Mouse (Mus musculus): ENCODE data around the gene Mtus2. TPM values are rescaled to one million over a fixed set of nuclear protein-coding genes. Genes with fewer than 3 reads are reported as not detected.

The Mtus2 gene
- polyA plus RNA-seq, 1 experiment: 8.7 TPM

- Histone ChIP-seq H3K4me3 (ENCODE audit: control insufficient read depth, insufficient read depth, low read length) (no peak overlapping the region), H3K4me1 (replicated peaks; ENCODE audit: control insufficient read depth, insufficient read depth, low read length) (no peaks in the 10 kb centered on the region), H3K27ac (ENCODE audit: control insufficient read depth, insufficient read depth, low read length) (no peak overlapping the region), H3K27me3 (ENCODE audit: control insufficient read depth, insufficient read depth, low read length) (no peaks in the 10 kb centered on the region), H3K36me3 (ENCODE audit: control insufficient read depth, insufficient read depth, low read length) (no peaks in the 10 kb centered on the region)
- WGBS: 85% methylated on average over 13 of the region's 13 CpGs
- no peak for DNase-seq
- TF ChIP-seq POLR2A (IDR thresholded peaks at IDR 0.05; ENCODE audit: control insufficient read depth, extremely low read depth, insufficient read depth, low read length, poor library complexity) (no peak), CTCF (IDR thresholded peaks at IDR 0.05; ENCODE audit: borderline replicate concordance, control insufficient read depth, extremely low read depth, insufficient read depth, low read length, poor library complexity) (no peak)
Observed at GRCm38 (mm10) chr5:148052846-148053608, 95.9 kb downstream of the Mtus2 start.

DNA sequence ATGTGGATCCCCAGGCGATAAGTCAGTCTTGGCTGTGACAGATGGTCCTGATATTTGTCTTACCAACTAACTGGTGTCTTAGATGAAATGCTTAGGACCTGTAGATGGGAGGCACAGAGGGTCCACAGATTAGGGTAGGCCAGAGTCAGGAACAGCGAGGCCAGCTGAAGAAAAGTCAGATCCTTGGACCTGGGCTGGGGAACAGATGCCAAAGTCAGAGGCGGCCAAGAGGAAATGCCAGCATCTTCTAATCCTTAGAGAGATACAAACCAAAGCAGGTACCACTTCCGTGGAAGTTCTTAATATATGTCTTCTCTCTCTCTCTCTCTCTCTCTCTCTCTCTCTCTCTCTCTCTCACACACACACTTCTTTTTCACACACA lies 96.5 kb downstream of the Mtus2 start:
- H3K4me1 ChIP-seq (replicated peaks; ENCODE audit: control insufficient read depth, insufficient read depth, low read length): no peaks in the 10 kb centered on the region
- DNase-seq: no peak
- no peak overlapping the region for H3K27ac ChIP-seq (ENCODE audit: control insufficient read depth, insufficient read depth, low read length)
- no peaks in the 10 kb centered on the region for H3K27me3 ChIP-seq (ENCODE audit: control insufficient read depth, insufficient read depth, low read length)
- H3K4me3 ChIP-seq (ENCODE audit: control insufficient read depth, insufficient read depth, low read length): no peak overlapping the region
- H3K36me3 ChIP-seq (ENCODE audit: control insufficient read depth, insufficient read depth, low read length): no peaks in the 10 kb centered on the region
- WGBS: 79% methylated on average over 4 of the region's 4 CpGs
- no peak for TF ChIP-seq POLR2A (IDR thresholded peaks at IDR 0.05; ENCODE audit: control insufficient read depth, extremely low read depth, insufficient read depth, low read length, poor library complexity)

- H3K36me3 ChIP-seq (ENCODE audit: control insufficient read depth, insufficient read depth, low read length): no peaks in the 10 kb centered on the region
- H3K27ac ChIP-seq (ENCODE audit: control insufficient read depth, insufficient read depth, low read length): no peak overlapping the region
- no peak for TF ChIP-seq CTCF (IDR thresholded peaks at IDR 0.05; ENCODE audit: borderline replicate concordance, control insufficient read depth, extremely low read depth, insufficient read depth, low read length, poor library complexity)
- no peak for TF ChIP-seq POLR2A (IDR thresholded peaks at IDR 0.05; ENCODE audit: control insufficient read depth, extremely low read depth, insufficient read depth, low read length, poor library complexity)
- no peaks in the 10 kb centered on the region for H3K27me3 ChIP-seq (ENCODE audit: control insufficient read depth, insufficient read depth, low read length)
- H3K4me1 ChIP-seq (replicated peaks; ENCODE audit: control insufficient read depth, insufficient read depth, low read length): no peaks in the 10 kb centered on the region
- no peak for DNase-seq
- H3K4me3 ChIP-seq (ENCODE audit: control insufficient read depth, insufficient read depth, low read length): no peak overlapping the region
- 92% methylated on average over 1 of the region's 1 CpGs for WGBS
Observed at GRCm38 (mm10) chr5:148056831-148057230, 99.7 kb downstream of the Mtus2 start.

GRCm38 (mm10) chr5:148057433-148057832 lies 100.3 kb downstream of the Mtus2 start:
- WGBS: 79% methylated on average over 3 of the region's 3 CpGs
- Histone ChIP-seq H3K4me3 (ENCODE audit: control insufficient read depth, insufficient read depth, low read length) (no peak overlapping the region), H3K27me3 (ENCODE audit: control insufficient read depth, insufficient read depth, low read length) (no peaks in the 10 kb centered on the region), H3K4me1 (replicated peaks; ENCODE audit: control insufficient read depth, insufficient read depth, low read length) (no peaks in the 10 kb centered on the region), H3K27ac (ENCODE audit: control insufficient read depth, insufficient read depth, low read length) (no peak overlapping the region), H3K36me3 (ENCODE audit: control insufficient read depth, insufficient read depth, low read length) (no peaks in the 10 kb centered on the region)
- DNase-seq: no peak
- no peak for TF ChIP-seq CTCF (IDR thresholded peaks at IDR 0.05; ENCODE audit: borderline replicate concordance, control insufficient read depth, extremely low read depth, insufficient read depth, low read length, poor library complexity)
- no peak for TF ChIP-seq POLR2A (IDR thresholded peaks at IDR 0.05; ENCODE audit: control insufficient read depth, extremely low read depth, insufficient read depth, low read length, poor library complexity)

GRCm38 (mm10) chr5:148059339-148059738 lies 102.2 kb downstream of the Mtus2 start:
- 72% methylated on average over 3 of the region's 3 CpGs for WGBS
- Histone ChIP-seq H3K4me3 (ENCODE audit: control insufficient read depth, insufficient read depth, low read length) (no peak overlapping the region), H3K4me1 (replicated peaks; ENCODE audit: control insufficient read depth, insufficient read depth, low read length) (no peaks in the 10 kb centered on the region), H3K27me3 (ENCODE audit: control insufficient read depth, insufficient read depth, low read length) (no peaks in the 10 kb centered on the region), H3K36me3 (ENCODE audit: control insufficient read depth, insufficient read depth, low read length) (no peaks in the 10 kb centered on the region), H3K27ac (ENCODE audit: control insufficient read depth, insufficient read depth, low read length) (no peak overlapping the region)
- DNase-seq: no peak
- TF ChIP-seq POLR2A (IDR thresholded peaks at IDR 0.05; ENCODE audit: control insufficient read depth, extremely low read depth, insufficient read depth, low read length, poor library complexity) (no peak), CTCF (IDR thresholded peaks at IDR 0.05; ENCODE audit: borderline replicate concordance, control insufficient read depth, extremely low read depth, insufficient read depth, low read length, poor library complexity) (no peak)

DNA sequence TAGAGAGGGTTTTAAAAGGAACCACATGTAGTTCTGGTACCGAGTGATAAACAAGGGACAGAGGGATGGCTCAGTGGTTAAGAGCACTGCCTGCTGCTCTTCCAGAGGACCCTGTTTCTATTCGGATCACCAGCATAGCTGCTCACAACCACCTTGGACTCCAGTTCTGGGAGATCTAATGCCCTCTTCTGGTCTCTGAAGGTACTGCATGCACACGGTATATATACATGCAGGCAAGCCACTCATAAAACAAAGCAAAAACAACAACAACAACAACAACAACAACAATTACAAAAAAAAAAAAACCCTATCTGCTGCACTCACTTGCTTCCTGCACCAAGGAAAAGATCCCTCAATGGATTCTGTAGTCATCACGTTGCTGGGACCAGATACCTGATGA lies 104.7 kb downstream of the Mtus2 start:
- Histone ChIP-seq H3K4me1 (replicated peaks; ENCODE audit: control insufficient read depth, insufficient read depth, low read length) (no peaks in the 10 kb centered on the region), H3K27ac (ENCODE audit: control insufficient read depth, insufficient read depth, low read length) (no peak overlapping the region), H3K36me3 (ENCODE audit: control insufficient read depth, insufficient read depth, low read length) (no peaks in the 10 kb centered on the region), H3K4me3 (ENCODE audit: control insufficient read depth, insufficient read depth, low read length) (no peak overlapping the region), H3K27me3 (ENCODE audit: control insufficient read depth, insufficient read depth, low read length) (no peaks in the 10 kb centered on the region)
- DNase-seq: no peak
- no peak for TF ChIP-seq CTCF (IDR thresholded peaks at IDR 0.05; ENCODE audit: borderline replicate concordance, control insufficient read depth, extremely low read depth, insufficient read depth, low read length, poor library complexity)
- TF ChIP-seq POLR2A (IDR thresholded peaks at IDR 0.05; ENCODE audit: control insufficient read depth, extremely low read depth, insufficient read depth, low read length, poor library complexity): no peak
- WGBS: 93% methylated on average over 4 of the region's 4 CpGs

DNA sequence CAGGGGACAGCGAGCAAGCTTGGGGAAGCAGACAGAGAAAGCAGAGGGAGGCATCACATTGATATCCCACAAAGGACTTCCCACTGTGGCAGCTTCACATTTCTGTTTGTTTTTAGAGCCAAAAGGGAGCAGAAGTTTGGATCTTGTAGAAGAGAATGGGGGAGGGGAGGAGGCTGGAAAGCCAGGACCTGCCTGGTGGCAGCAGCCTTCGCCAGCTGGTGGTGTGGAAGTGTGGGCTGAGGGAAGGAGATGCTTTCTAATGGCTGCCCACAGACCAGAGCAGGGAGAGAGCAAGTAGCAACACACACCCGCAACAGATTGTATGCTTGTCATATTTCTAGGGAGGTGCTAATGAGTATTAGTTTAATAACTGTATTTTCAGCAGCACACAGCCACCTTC lies 106.6 kb downstream of the Mtus2 start:
- TF ChIP-seq POLR2A (IDR thresholded peaks at IDR 0.05; ENCODE audit: control insufficient read depth, extremely low read depth, insufficient read depth, low read length, poor library complexity) (no peak), CTCF (IDR thresholded peaks at IDR 0.05; ENCODE audit: borderline replicate concordance, control insufficient read depth, extremely low read depth, insufficient read depth, low read length, poor library complexity) (no peak)
- Histone ChIP-seq H3K27ac (ENCODE audit: control insufficient read depth, insufficient read depth, low read length) (no peak overlapping the region), H3K36me3 (ENCODE audit: control insufficient read depth, insufficient read depth, low read length) (no peaks in the 10 kb centered on the region), H3K27me3 (ENCODE audit: control insufficient read depth, insufficient read depth, low read length) (no peaks in the 10 kb centered on the region), H3K4me3 (ENCODE audit: control insufficient read depth, insufficient read depth, low read length) (no peak overlapping the region), H3K4me1 (replicated peaks; ENCODE audit: control insufficient read depth, insufficient read depth, low read length) (no peaks in the 10 kb centered on the region)
- 83% methylated on average over 3 of the region's 3 CpGs for WGBS
- DNase-seq: no peak
